Mouse (Mus musculus): ENCODE measurements around the gene Magi3. TPM values are rescaled to one million over a fixed set of nuclear protein-coding genes. Genes with fewer than 3 reads are reported as not detected.

The Magi3 gene
- polyA plus RNA-seq, 1 experiment from 2014 or later: 7.5 TPM

DNA sequence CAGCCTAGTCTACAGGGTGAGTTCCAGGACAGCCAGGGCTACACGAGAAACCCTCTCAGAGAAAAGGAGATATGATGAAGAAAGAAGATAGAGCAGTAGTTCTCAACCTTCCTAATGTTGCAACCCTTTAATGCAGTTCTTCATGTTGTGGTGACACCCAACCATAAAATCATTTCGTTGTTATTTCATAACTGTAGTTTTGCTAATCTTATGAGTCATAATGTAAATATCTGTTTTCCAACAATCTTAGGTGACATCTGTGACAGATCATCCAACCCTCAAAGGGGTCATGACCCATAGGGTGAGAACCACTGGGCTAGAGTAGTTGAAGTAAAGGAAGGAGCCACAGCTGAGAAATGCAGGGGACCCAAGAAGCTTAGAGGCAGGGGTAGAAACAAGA lies 35.9 kb downstream of the Magi3 start:
- WGBS: 76% methylated on average over 2 of the region's 2 CpGs
- Histone ChIP-seq H3K9me3 (no peaks in the 10 kb centered on the region), H3K4me3 (replicated peaks) (no peak overlapping the region), H3K36me3 (no peaks in the 10 kb centered on the region), H3K27ac (no peak overlapping the region), H3K27me3 (replicated peaks) (no peaks in the 10 kb centered on the region), H3K9ac (no peak overlapping the region), H3K4me2 (replicated peaks) (no peak overlapping the region), H3K4me1 (replicated peaks) (no peaks in the 10 kb centered on the region)
- peak; percentile 39 for ATAC-seq

DNA sequence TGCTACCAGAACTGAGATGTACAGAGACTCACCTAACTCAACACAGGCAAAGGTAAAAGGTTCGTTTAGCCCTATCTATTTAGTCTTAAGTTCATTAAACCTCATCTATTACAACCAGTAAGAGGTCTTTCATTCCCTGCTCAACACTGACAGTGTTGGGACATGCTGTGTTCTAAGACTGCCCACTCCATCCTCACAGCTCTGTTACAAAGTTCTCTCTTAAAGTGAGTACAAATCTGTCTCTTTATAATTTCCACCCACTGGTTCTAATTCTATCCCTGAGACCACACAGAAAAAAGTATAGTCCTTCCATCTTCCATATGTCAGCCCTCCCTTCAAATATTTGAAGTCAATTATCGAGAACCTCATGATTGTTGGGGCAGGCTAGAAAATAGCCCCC lies 36.5 kb downstream of the Magi3 start:
- H3K9ac ChIP-seq: no peak overlapping the region
- no peak for ATAC-seq
- H3K9me3 ChIP-seq: no peaks in the 10 kb centered on the region
- H3K4me3 ChIP-seq (replicated peaks): no peak overlapping the region
- WGBS: 72% methylated on average over 2 of the region's 2 CpGs
- H3K4me2 ChIP-seq (replicated peaks): no peak overlapping the region
- H3K4me1 ChIP-seq (replicated peaks): no peaks in the 10 kb centered on the region
- H3K36me3 ChIP-seq: 0 out of 2 replicates have a peak, but pooled peaks cover under 1% of the 10 kb centered on the region
- no peak overlapping the region for H3K27ac ChIP-seq
- H3K27me3 ChIP-seq (replicated peaks): no peaks in the 10 kb centered on the region

DNA sequence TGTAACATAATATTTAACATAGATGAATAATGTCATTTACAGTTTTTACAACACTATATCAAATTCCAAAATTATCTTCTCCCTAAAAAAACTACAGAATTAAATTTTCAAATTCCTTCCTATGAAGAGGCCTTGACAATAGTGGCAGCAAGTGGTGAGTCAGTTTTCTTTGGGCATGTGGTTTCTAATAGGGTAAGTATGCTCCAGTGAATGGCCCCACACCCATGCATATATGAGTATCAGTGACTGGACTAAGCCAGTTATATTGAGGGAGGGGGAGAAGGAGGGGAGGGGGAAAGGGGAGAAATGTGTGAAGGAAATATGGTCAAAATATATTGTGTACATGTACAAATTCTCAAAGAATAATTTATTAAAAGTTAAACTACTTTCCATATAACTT lies 37.5 kb downstream of the Magi3 start:
- no peak overlapping the region for H3K27ac ChIP-seq
- H3K9ac ChIP-seq: no peak overlapping the region
- ATAC-seq: no peak
- no peaks in the 10 kb centered on the region for H3K27me3 ChIP-seq (replicated peaks)
- no peak overlapping the region for H3K4me2 ChIP-seq (replicated peaks)
- H3K9me3 ChIP-seq: no peaks in the 10 kb centered on the region
- H3K4me1 ChIP-seq (replicated peaks): no peaks in the 10 kb centered on the region
- no peak overlapping the region for H3K4me3 ChIP-seq (replicated peaks)
- H3K36me3 ChIP-seq: 0 out of 2 replicates have a peak, but pooled peaks cover 3% of the 10 kb centered on the region

DNA sequence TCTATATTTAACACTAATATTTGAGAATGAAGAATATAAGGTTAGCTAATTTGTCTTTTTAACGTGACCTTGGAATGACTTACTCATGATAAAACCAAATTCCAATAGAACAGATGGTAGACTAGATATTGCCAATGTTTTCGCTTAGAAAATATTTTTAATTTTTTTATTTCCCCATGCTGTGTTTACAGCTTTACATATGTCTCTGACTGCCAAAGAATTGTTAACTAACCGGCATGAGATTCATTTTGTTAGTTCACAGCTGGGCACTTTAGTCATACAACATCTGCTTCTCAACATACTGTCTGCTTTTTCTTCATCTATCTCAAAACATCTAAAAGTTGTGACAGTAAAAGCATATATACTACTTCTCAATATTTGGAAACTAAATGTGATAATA lies 58.8 kb downstream of the Magi3 start:
- no peak for ATAC-seq
- H3K4me3 ChIP-seq (replicated peaks): no peak overlapping the region
- no peaks in the 10 kb centered on the region for H3K27me3 ChIP-seq (replicated peaks)
- no peak overlapping the region for H3K4me2 ChIP-seq (replicated peaks)
- no peaks in the 10 kb centered on the region for H3K9me3 ChIP-seq
- no peaks in the 10 kb centered on the region for H3K36me3 ChIP-seq
- no peak overlapping the region for H3K9ac ChIP-seq
- 64% methylated on average over 3 of the region's 3 CpGs for WGBS
- H3K27ac ChIP-seq: no peak overlapping the region
- H3K4me1 ChIP-seq (replicated peaks): no peaks in the 10 kb centered on the region

DNA sequence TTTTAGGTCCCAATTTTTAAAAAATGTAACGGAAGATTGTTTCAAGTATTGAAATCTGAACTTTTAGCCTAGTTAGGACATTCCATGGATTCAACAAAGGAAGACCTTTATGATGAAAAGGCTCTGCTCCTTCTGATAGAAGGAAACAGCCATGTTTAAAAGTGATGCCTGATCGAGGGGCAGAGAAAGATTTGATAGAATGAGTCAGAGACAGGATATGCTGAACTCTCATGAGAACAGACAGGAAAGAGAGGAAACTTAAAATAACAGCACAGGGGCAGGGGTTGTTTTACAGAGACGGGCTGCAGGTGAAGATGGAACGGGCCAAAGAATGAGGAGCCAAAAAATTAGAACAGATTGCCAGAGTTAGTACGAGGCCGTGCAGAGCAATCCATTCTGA lies 59.6 kb downstream of the Magi3 start:
- no peaks in the 10 kb centered on the region for H3K4me1 ChIP-seq (replicated peaks)
- H3K36me3 ChIP-seq: no peaks in the 10 kb centered on the region
- no peak overlapping the region for H3K9ac ChIP-seq
- no peak overlapping the region for H3K4me2 ChIP-seq (replicated peaks)
- H3K9me3 ChIP-seq: no peaks in the 10 kb centered on the region
- H3K27ac ChIP-seq: no peak overlapping the region
- WGBS: 81% methylated on average over 6 of the region's 6 CpGs
- no peak for ATAC-seq
- H3K4me3 ChIP-seq (replicated peaks): no peak overlapping the region
- no peaks in the 10 kb centered on the region for H3K27me3 ChIP-seq (replicated peaks)

DNA sequence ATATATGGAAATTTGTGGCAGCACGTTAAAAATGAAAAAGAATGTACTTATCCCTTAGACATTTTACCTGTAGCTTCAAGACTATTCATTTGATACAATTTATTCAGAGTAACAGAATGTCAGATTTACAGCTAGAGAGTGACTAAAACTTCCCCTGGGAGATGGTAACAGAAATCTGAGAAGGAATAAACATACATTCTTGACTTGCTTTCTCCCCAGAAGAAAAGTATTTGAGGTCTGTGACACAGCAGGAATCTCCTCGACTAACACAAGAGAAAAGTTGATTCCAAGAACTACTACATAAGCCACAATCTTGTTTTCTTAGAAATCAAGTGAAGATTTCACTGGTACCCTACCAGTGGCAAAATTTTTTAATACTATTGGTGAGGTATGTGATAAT lies 70.0 kb downstream of the Magi3 start:
- no peaks in the 10 kb centered on the region for H3K4me1 ChIP-seq (replicated peaks)
- H3K9me3 ChIP-seq: no peaks in the 10 kb centered on the region
- no peak overlapping the region for H3K27ac ChIP-seq
- no peaks in the 10 kb centered on the region for H3K27me3 ChIP-seq (replicated peaks)
- WGBS: 61% methylated on average over 2 of the region's 2 CpGs
- ATAC-seq: no peak
- H3K4me3 ChIP-seq (replicated peaks): no peak overlapping the region
- H3K9ac ChIP-seq: no peak overlapping the region
- H3K36me3 ChIP-seq: no peaks in the 10 kb centered on the region
- no peak overlapping the region for H3K4me2 ChIP-seq (replicated peaks)

DNA sequence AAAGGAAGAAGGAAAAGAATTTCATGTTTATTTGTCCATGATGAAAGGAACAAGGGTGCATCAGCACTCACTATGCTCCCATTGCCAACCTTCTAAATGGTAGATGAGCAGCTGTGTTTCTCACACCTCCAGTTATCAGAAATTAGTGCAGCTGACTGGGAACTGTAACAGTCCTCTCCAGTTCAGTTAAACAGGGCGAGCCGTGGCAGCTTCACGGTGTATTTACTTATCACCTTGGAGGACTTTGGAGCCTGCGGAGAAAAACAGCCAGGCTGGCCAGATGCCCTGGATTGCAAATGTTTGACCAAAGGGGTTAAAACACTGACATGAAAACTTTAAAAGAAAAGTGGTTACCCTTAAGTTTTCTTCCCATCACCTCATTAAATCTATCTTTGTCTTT lies 77.8 kb downstream of the Magi3 start:
- Histone ChIP-seq H3K36me3 (no peaks in the 10 kb centered on the region), H3K9me3 (no peaks in the 10 kb centered on the region), H3K27me3 (replicated peaks) (no peaks in the 10 kb centered on the region), H3K9ac (no peak overlapping the region), H3K27ac (no peak overlapping the region), H3K4me1 (replicated peaks) (no peaks in the 10 kb centered on the region), H3K4me3 (replicated peaks) (no peak overlapping the region), H3K4me2 (replicated peaks) (no peak overlapping the region)
- peak; percentile 92 for ATAC-seq
- whole genome bisulfite sequencing: 14% methylated on average over 4 of the region's 4 CpGs

DNA sequence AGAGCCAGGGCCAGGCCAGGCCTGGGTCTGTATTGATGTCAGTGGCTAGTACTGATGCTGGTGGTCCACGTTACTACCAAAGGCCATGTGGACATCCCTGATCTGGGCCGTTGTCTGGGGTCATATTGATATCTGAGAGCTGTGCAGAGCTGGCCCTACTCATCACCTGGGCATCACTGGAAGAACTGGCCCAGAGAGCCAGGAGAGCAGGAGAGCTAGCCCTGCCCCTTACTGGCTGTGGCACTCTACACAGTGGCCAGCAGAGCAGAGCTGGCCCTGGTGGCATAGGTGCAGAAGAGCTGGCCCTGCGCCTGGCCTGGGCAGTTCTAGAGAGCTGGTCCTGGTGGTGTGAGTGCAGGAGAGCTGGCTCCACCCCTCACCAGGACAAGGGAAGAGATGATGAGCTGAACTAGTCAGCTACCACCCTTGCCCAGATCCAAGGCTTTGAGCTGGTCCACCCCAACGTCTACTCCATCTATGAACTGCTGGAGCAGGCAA lies 81.2 kb downstream of the Magi3 start:
- Histone ChIP-seq H3K36me3 (no peaks in the 10 kb centered on the region), H3K9ac (no peak overlapping the region), H3K4me3 (replicated peaks) (no peak overlapping the region), H3K9me3 (no peaks in the 10 kb centered on the region), H3K27ac (no peak overlapping the region), H3K4me1 (replicated peaks) (no peaks in the 10 kb centered on the region), H3K4me2 (replicated peaks) (no peak overlapping the region), H3K27me3 (replicated peaks) (no peaks in the 10 kb centered on the region)
- ATAC-seq: peak; percentile 34; the same call in 1 of the 2 replicates
- WGBS: 94% methylated on average over 4 of the region's 4 CpGs

DNA sequence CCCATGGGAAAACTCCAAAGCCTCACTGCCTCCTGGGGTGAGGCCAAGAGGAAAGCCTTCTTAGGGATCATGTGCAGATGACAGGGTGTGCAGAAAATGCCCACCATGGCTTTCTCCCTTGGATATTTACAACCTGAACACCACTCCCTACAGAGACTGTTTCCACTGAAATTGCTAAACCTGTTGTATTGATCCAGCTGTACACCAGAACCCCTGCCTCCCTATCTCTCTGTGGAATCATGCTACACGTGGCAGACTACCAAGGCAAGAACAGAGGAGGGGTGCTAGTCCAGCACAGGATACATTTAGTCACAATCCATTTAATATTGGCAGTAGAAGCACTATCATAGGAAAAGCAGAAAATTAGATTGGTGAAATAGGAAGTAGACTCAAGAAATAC lies 94.5 kb downstream of the Magi3 start:
- Histone ChIP-seq H3K4me2 (replicated peaks) (no peak overlapping the region), H3K4me3 (replicated peaks) (no peak overlapping the region), H3K9me3 (no peaks in the 10 kb centered on the region), H3K9ac (no peak overlapping the region), H3K4me1 (replicated peaks) (no peaks in the 10 kb centered on the region), H3K36me3 (no peaks in the 10 kb centered on the region), H3K27me3 (replicated peaks) (no peaks in the 10 kb centered on the region), H3K27ac (no peak overlapping the region)
- WGBS: 68% methylated on average over 1 of the region's 1 CpGs
- ATAC-seq: no peak

DNA sequence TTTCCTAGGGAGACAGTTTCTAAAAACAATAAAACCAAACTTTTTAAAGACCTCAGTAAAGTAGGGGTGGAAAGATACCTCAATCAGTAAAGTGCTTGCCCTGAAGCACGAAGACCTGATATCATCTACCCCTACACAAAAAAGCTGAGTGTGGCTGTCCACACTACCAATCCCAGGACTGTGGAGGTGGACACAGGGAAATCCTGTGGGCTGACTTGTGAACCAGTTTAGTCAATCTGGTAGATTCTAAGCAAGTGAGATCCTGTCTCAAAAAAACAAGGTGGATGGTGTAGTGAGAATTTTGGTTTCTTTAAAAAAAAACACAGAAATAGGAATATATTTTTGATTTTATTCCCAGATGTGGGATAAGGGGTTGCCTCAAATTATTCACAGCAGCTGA lies 96.3 kb downstream of the Magi3 start:
- no peak for ATAC-seq
- 96% methylated on average over 1 of the region's 1 CpGs for WGBS
- H3K4me1 ChIP-seq (replicated peaks): no peaks in the 10 kb centered on the region
- H3K4me3 ChIP-seq (replicated peaks): no peak overlapping the region
- no peak overlapping the region for H3K9ac ChIP-seq
- no peaks in the 10 kb centered on the region for H3K27me3 ChIP-seq (replicated peaks)
- no peak overlapping the region for H3K27ac ChIP-seq
- no peaks in the 10 kb centered on the region for H3K36me3 ChIP-seq
- no peaks in the 10 kb centered on the region for H3K9me3 ChIP-seq
- no peak overlapping the region for H3K4me2 ChIP-seq (replicated peaks)

DNA sequence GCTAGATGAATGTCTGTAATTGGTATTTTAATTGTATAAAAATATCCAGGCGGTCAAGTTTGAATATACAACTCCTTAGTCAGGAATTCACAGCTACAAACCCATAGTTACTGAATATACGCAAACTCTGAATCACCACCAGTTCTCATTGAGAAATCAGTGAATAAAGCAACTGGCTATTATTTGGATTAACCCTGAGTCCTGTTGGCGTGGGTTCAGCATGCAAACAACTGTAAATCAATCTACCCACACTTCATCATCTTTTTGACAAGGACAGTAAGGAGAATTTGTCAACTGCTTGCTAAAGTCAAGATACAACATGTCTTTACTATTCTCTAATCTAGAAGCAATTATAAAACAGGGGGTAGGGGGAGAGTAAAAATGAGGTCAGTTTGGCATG lies 110.7 kb downstream of the Magi3 start:
- H3K36me3 ChIP-seq: no peaks in the 10 kb centered on the region
- H3K4me2 ChIP-seq (replicated peaks): no peak overlapping the region
- no peak overlapping the region for H3K9ac ChIP-seq
- H3K27me3 ChIP-seq (replicated peaks): no peaks in the 10 kb centered on the region
- H3K9me3 ChIP-seq: no peaks in the 10 kb centered on the region
- no peaks in the 10 kb centered on the region for H3K4me1 ChIP-seq (replicated peaks)
- 41% methylated on average over 3 of the region's 3 CpGs for WGBS
- H3K27ac ChIP-seq: no peak overlapping the region
- no peak for ATAC-seq
- H3K4me3 ChIP-seq (replicated peaks): no peak overlapping the region

DNA sequence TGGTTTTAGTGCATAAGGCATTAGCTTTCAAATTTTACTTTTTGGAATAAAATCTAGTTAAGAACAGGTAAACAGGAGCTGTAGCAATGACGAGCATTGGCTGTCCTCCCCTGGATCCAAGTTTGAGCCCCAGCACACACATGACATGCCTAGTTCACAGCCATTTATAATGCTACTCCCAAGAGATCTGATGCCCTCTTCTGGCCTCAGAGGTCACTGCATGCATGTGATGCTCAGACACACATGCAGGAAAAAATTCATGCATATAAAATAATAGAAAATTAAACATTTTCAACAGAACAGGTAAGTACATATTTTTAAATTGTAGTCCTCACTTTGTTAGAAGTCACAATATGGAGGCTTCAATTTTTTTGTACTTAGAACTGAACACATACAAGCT lies 115.2 kb downstream of the Magi3 start:
- ATAC-seq: no peak
- no peak overlapping the region for H3K4me3 ChIP-seq (replicated peaks)
- H3K36me3 ChIP-seq: no peaks in the 10 kb centered on the region
- H3K4me2 ChIP-seq (replicated peaks): no peak overlapping the region
- no peak overlapping the region for H3K9ac ChIP-seq
- 58% methylated on average over 1 of the region's 1 CpGs for WGBS
- no peaks in the 10 kb centered on the region for H3K27me3 ChIP-seq (replicated peaks)
- H3K9me3 ChIP-seq: no peaks in the 10 kb centered on the region
- no peaks in the 10 kb centered on the region for H3K4me1 ChIP-seq (replicated peaks)
- H3K27ac ChIP-seq: no peak overlapping the region

DNA sequence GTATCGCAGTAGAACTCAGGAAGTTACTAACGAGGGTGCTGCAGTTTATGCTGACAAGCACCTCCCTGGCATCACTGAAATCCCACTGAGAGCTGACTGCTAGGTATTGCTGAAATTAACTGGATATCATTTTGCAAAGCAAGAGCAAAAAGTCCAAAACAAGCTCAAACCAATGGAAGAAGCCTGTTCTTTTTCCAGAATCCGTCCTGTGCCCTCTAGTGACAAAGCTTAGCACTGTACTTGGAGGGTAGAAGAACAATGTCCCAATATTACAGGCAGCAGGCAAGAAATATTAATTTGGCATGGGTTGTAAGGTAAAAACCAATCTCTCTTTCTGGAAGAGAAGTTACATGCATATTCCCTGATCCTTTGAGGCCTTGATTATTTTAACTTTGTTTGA lies 118.5 kb downstream of the Magi3 start:
- Histone ChIP-seq H3K4me1 (replicated peaks) (no peaks in the 10 kb centered on the region), H3K9me3 (no peaks in the 10 kb centered on the region), H3K4me2 (replicated peaks) (no peak overlapping the region), H3K36me3 (no peaks in the 10 kb centered on the region), H3K4me3 (replicated peaks) (no peak overlapping the region), H3K27me3 (replicated peaks) (no peaks in the 10 kb centered on the region), H3K9ac (no peak overlapping the region), H3K27ac (no peak overlapping the region)
- no peak for ATAC-seq
- WGBS: 79% methylated on average over 3 of the region's 3 CpGs

DNA sequence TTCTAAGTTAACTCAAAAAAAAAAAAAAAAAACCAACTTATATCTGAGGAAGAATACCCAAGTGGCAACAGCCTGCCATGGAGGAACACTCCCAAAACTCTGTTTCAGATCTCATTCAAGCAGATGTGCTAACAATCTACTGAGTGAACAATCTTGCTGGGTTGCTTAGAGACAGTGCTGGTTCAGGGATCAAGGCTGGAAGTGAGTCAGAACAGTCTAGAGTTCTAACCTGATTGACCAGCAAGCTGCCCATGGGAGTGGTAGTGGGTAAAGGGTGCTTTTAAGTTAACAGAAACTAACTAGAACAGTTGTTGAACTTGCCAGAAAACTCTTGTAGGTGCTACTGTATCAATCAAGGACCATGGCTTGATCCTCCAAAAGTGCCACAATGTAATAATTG lies 118.9 kb downstream of the Magi3 start:
- H3K9ac ChIP-seq: no peak overlapping the region
- ATAC-seq: no peak
- no peak overlapping the region for H3K27ac ChIP-seq
- no peak overlapping the region for H3K4me3 ChIP-seq (replicated peaks)
- H3K27me3 ChIP-seq (replicated peaks): no peaks in the 10 kb centered on the region
- H3K36me3 ChIP-seq: no peaks in the 10 kb centered on the region
- no peaks in the 10 kb centered on the region for H3K4me1 ChIP-seq (replicated peaks)
- H3K9me3 ChIP-seq: no peaks in the 10 kb centered on the region
- H3K4me2 ChIP-seq (replicated peaks): no peak overlapping the region

All from intestine, embryonic 15.5 days (tissue).